Mouse (Mus musculus): ENCODE measurements around the gene Prss33. TPM values are rescaled to one million over a fixed set of nuclear protein-coding genes. Genes with fewer than 3 reads are reported as not detected.

Gene Prss33
- polyA plus RNA-seq, 1 experiment from 2014 or later, result not detected

Small RNAs within 50 kb of the gene (microRNA-seq; reads per million reads assigned to microRNA genes)
- 0.62 reads per million for gene Mir5125

Other genes starting within 250 kb of the Prss33 start
- 26.2 and 28.5 TPM in 2 replicates for gene Zfp13, start 236.6 kb downstream of the Prss33 start, polyA plus RNA-seq (2015; fragmentation: Nextera tagmentation; extraction: Ambion mirVana)
- not detected in 2 replicates for gene Zscan10, start 235.2 kb downstream of the Prss33 start, polyA plus RNA-seq (2015; fragmentation: Nextera tagmentation; extraction: Ambion mirVana)
- gene Mmp25, start 190.8 kb downstream of the Prss33 start, polyA plus RNA-seq (2015; fragmentation: Nextera tagmentation; extraction: Ambion mirVana), result 0.97 and 1.2 TPM in 2 replicates
- gene Bicdl2, start 175.6 kb downstream of the Prss33 start, polyA plus RNA-seq (2015; fragmentation: Nextera tagmentation; extraction: Ambion mirVana), result 0.39 TPM in 1 of 2 replicates, not detected in the other
- gene Hcfc1r1, start 162.5 kb downstream of the Prss33 start, polyA plus RNA-seq (2015; fragmentation: Nextera tagmentation; extraction: Ambion mirVana), result 92.1 and 99.4 TPM in 2 replicates
- gene Thoc6, start 162.2 kb downstream of the Prss33 start, polyA plus RNA-seq (2015; fragmentation: Nextera tagmentation; extraction: Ambion mirVana), result 40.1 and 41.4 TPM in 2 replicates
- gene Tnfrsf12a, start 158.6 kb downstream of the Prss33 start, polyA plus RNA-seq (2015; fragmentation: Nextera tagmentation; extraction: Ambion mirVana), result 2.9 and 4.8 TPM in 2 replicates
- gene Cldn6, start 156.8 kb downstream of the Prss33 start, polyA plus RNA-seq (2015; fragmentation: Nextera tagmentation; extraction: Ambion mirVana), result 0.24 and 0.45 TPM in 2 replicates
- 1.4 TPM in 2 replicates for gene Cldn9, start 152.0 kb downstream of the Prss33 start, polyA plus RNA-seq (2015; fragmentation: Nextera tagmentation; extraction: Ambion mirVana)
- not detected in 2 replicates for gene 1520401A03Rik, start 113.3 kb downstream of the Prss33 start, polyA plus RNA-seq (2015; fragmentation: Nextera tagmentation; extraction: Ambion mirVana)
- 22.3 and 25.0 TPM in 2 replicates for gene Pkmyt1, start 109.7 kb downstream of the Prss33 start, polyA plus RNA-seq (2015; fragmentation: Nextera tagmentation; extraction: Ambion mirVana)
- gene Paqr4, start 95.2 kb downstream of the Prss33 start, polyA plus RNA-seq (2015; fragmentation: Nextera tagmentation; extraction: Ambion mirVana), result 40.8 and 45.6 TPM in 2 replicates
- gene Kremen2, start 90.2 kb downstream of the Prss33 start, polyA plus RNA-seq (2015; fragmentation: Nextera tagmentation; extraction: Ambion mirVana), result 0.41 and 1.0 TPM in 2 replicates
- gene Flywch1, start 64.5 kb downstream of the Prss33 start, polyA plus RNA-seq (2015; fragmentation: Nextera tagmentation; extraction: Ambion mirVana), result 151 and 156 TPM in 2 replicates
- gene Flywch2, start 50.0 kb downstream of the Prss33 start, polyA plus RNA-seq (2015; fragmentation: Nextera tagmentation; extraction: Ambion mirVana), result 22.9 and 33.2 TPM in 2 replicates
- 435 and 505 TPM in 2 replicates for gene Srrm2, start 45.5 kb downstream of the Prss33 start, polyA plus RNA-seq (2015; fragmentation: Nextera tagmentation; extraction: Ambion mirVana)
- 1,002 and 1,034 TPM in 2 replicates for gene Elob, start 6.9 kb downstream of the Prss33 start, polyA plus RNA-seq (2015; fragmentation: Nextera tagmentation; extraction: Ambion mirVana)
- gene Prss32, start 7.8 kb upstream of the Prss33 start, polyA plus RNA-seq (2015; fragmentation: Nextera tagmentation; extraction: Ambion mirVana), result not detected in 2 replicates
- 0.87 and 1.0 TPM in 2 replicates for gene Prss41, start 8.1 kb upstream of the Prss33 start, polyA plus RNA-seq (2015; fragmentation: Nextera tagmentation; extraction: Ambion mirVana)
- gene Prss21, start 32.0 kb upstream of the Prss33 start, polyA plus RNA-seq (2015; fragmentation: Nextera tagmentation; extraction: Ambion mirVana), result not detected in 2 replicates
- not detected in 2 replicates for gene Dcpp1, start 44.8 kb upstream of the Prss33 start, polyA plus RNA-seq (2015; fragmentation: Nextera tagmentation; extraction: Ambion mirVana)
- not detected in 2 replicates for gene Dcpp2, start 44.8 kb upstream of the Prss33 start, polyA plus RNA-seq (2015; fragmentation: Nextera tagmentation; extraction: Ambion mirVana)
- gene Dcpp3, start 81.4 kb upstream of the Prss33 start, polyA plus RNA-seq (2015; fragmentation: Nextera tagmentation; extraction: Ambion mirVana), result not detected in 2 replicates
- gene Sbp, start 105.6 kb upstream of the Prss33 start, polyA plus RNA-seq (2015; fragmentation: Nextera tagmentation; extraction: Ambion mirVana), result not detected in 2 replicates
- gene Sbpl, start 119.2 kb upstream of the Prss33 start, polyA plus RNA-seq (2015; fragmentation: Nextera tagmentation; extraction: Ambion mirVana), result not detected in 2 replicates
- 0.21 and 0.28 TPM in 2 replicates for gene Prss30, start 144.5 kb upstream of the Prss33 start, polyA plus RNA-seq (2015; fragmentation: Nextera tagmentation; extraction: Ambion mirVana)
- not detected in 2 replicates for gene Prss22, start 162.0 kb upstream of the Prss33 start, polyA plus RNA-seq (2015; fragmentation: Nextera tagmentation; extraction: Ambion mirVana)
- 0.26 and 0.49 TPM in 2 replicates for gene Prss27, start 202.1 kb upstream of the Prss33 start, polyA plus RNA-seq (2015; fragmentation: Nextera tagmentation; extraction: Ambion mirVana)
- 94.0 and 98.5 TPM in 2 replicates for gene Kctd5, start 237.4 kb upstream of the Prss33 start, polyA plus RNA-seq (2015; fragmentation: Nextera tagmentation; extraction: Ambion mirVana)

Measured in forebrain, embryonic 16.5 days (tissue).